Mouse (Mus musculus) heart, adult 2 months (tissue): ENCODE measurements at regions not wholly inside any gene's neighbourhood (a gene's known extent, or its start where the extent isn't known, plus 50 kb on each side); places are given as distances from the start of the nearest gene placed in this dataset.
"Not testable (repeated sequence)": the region's sequence is repeated elsewhere in the genome, so short reads cannot be mapped to it uniquely, and the experiment has no call there.

ENCODE experiments used
- DNase-seq, 2 experiments: peaks; one replicate each; pipeline ENCODE4 v3.0.0; 2021
- H3K27ac ChIP-seq: fragments of 200-600 bp; 2 replicates; pipeline ENCODE4 v1.8.1; 2022
- H3K27me3 ChIP-seq: fragments of 200-500 bp; 2 replicates; pipeline ENCODE4 v1.6.1; 2012; ENCODE audit warnings: mild to moderate bottlenecking, low read length, inconsistent platforms, mixed read lengths; ENCODE audit not compliant: control insufficient read depth, insufficient read depth
- H3K36me3 ChIP-seq: fragments of 200-500 bp; 2 replicates; pipeline ENCODE4 v1.6.1; 2012; ENCODE audit warnings: low read length, inconsistent platforms; ENCODE audit not compliant: control insufficient read depth, insufficient read depth
- H3K4me1 ChIP-seq: fragments of 200-500 bp; 2 replicates; pipeline ENCODE4 v1.6.1; 2011; ENCODE audit warnings: low read length; ENCODE audit not compliant: control insufficient read depth, insufficient read depth
- H3K4me3 ChIP-seq: fragments of 200-600 bp; 2 replicates; pipeline ENCODE4 v1.8.1; 2022
- H3K79me2 ChIP-seq: fragments of 200-500 bp; replicated peaks from 2 replicates; pipeline ENCODE4 v1.6.1; 2012; ENCODE audit warnings: mild to moderate bottlenecking, inconsistent platforms, low read length, moderate library complexity, mixed read lengths; ENCODE audit not compliant: control insufficient read depth, insufficient read depth
- H3K9ac ChIP-seq: fragments of 200-500 bp; 2 replicates; pipeline ENCODE4 v1.6.1; 2012; ENCODE audit warnings: low read depth, mild to moderate bottlenecking, control low read depth, inconsistent platforms, low read length, mixed read lengths
- CTCF ChIP-seq: fragments of 200-600 bp; IDR thresholded peaks from 2 replicates; pipeline ENCODE4 v1.8.1; 2022; ENCODE audit warnings: antibody characterized with exemption, mild to moderate bottlenecking, moderate library complexity
- EP300 ChIP-seq: fragments of 200-500 bp; IDR thresholded peaks from 2 replicates; pipeline ENCODE4 v1.6.1; 2011; ENCODE audit warnings: low read depth, low read length, control low read depth; ENCODE audit not compliant: insufficient read depth
- POLR2A ChIP-seq: fragments of 200-500 bp; IDR thresholded peaks from 2 replicates; pipeline ENCODE4 v1.6.1; 2011; ENCODE audit warnings: mild to moderate bottlenecking, low read depth, low read length, control low read depth; ENCODE audit not compliant: insufficient read depth
- WGBS: fragments of 180-500 bp; shearing (Covaris S2); methylation state at CpG from one replicate; pipeline ENCODE4 v1.1.7; 2018; 5-methylcytosine and 5-hydroxymethylcytosine counted together
- intact Hi-C: fragments of 180-260 bp; cut with DNase I; formaldehyde crosslinking; loops from one replicate; pipeline ENCODE4 v1.15.1; 2025

- no peak overlapping the region for H3K9ac ChIP-seq
- H3K27me3 ChIP-seq: no peaks in the 10 kb centered on the region
- H3K36me3 ChIP-seq: no peaks in the 10 kb centered on the region
- H3K4me3 ChIP-seq: no peak overlapping the region
- no peak for DNase-seq
- H3K4me1 ChIP-seq: no peaks in the 10 kb centered on the region
- WGBS: 11% methylated on average over 2 of the region's 2 CpGs
- peak; percentile 62 for TF ChIP-seq CTCF
- no peak for TF ChIP-seq EP300
- intact Hi-C loops: loop anchor here (2.0 kb wide), 1 partner anchor 269 kb away; no protein-coding TSS in a partner anchor
- H3K79me2 ChIP-seq: no peaks in the 10 kb centered on the region
- no peak overlapping the region for H3K27ac ChIP-seq
These were observed 112.7 kb upstream of the Grin3a start for GRCm38 (mm10) chr4:49958275-49958674.

- no peak overlapping the region for H3K27ac ChIP-seq
- DNase-seq: no peak
- intact Hi-C loops: no loop called here
- H3K27me3 ChIP-seq: no peaks in the 10 kb centered on the region
- no peaks in the 10 kb centered on the region for H3K36me3 ChIP-seq
- no peaks in the 10 kb centered on the region for H3K4me1 ChIP-seq
- TF ChIP-seq EP300: no peak
- TF ChIP-seq CTCF: no peak
- TF ChIP-seq POLR2A: no peak
- H3K9ac ChIP-seq: no peak overlapping the region
- H3K79me2 ChIP-seq: no peaks in the 10 kb centered on the region
- WGBS: 16% methylated on average over 2 of the region's 2 CpGs
- H3K4me3 ChIP-seq: no peak overlapping the region
These were observed 111.3 kb upstream of the Grin3a start for GRCm38 (mm10) chr4:49956855-49957254.

GRCm38 (mm10) chr4:49946306-49946705, 100.8 kb upstream of the Grin3a start:
- 82% methylated on average over 7 of the region's 7 CpGs for WGBS
- H3K27me3 ChIP-seq: no peaks in the 10 kb centered on the region
- no peaks in the 10 kb centered on the region for H3K36me3 ChIP-seq
- H3K79me2 ChIP-seq: no peaks in the 10 kb centered on the region
- no peak overlapping the region for H3K4me3 ChIP-seq
- no peak overlapping the region for H3K9ac ChIP-seq
- TF ChIP-seq CTCF: no peak
- no peak for TF ChIP-seq EP300
- no peak for TF ChIP-seq POLR2A
- H3K4me1 ChIP-seq: no peaks in the 10 kb centered on the region
- H3K27ac ChIP-seq: no peak overlapping the region
- DNase-seq: no peak
- intact Hi-C loops: no loop called here

- H3K79me2 ChIP-seq: no peaks in the 10 kb centered on the region
- no peaks in the 10 kb centered on the region for H3K36me3 ChIP-seq
- H3K4me3 ChIP-seq: no peak overlapping the region
- no peak overlapping the region for H3K9ac ChIP-seq
- DNase-seq: no peak
- TF ChIP-seq EP300 (no peak), CTCF (no peak), POLR2A (no peak)
- H3K27ac ChIP-seq: no peak overlapping the region
- WGBS: 81% methylated on average over 1 of the region's 1 CpGs
- intact Hi-C loops: no loop called here
- no peaks in the 10 kb centered on the region for H3K4me1 ChIP-seq
- no peaks in the 10 kb centered on the region for H3K27me3 ChIP-seq
These were observed 91.9 kb upstream of the Grin3a start for GRCm38 (mm10) chr4:49937471-49937870.

GRCm38 (mm10) chr4:49929636-49930035, 84.1 kb upstream of the Grin3a start:
- DNase-seq, H3K27ac ChIP-seq, H3K4me3 ChIP-seq, H3K4me1 ChIP-seq, H3K27me3 ChIP-seq, intact Hi-C loops, H3K79me2 ChIP-seq, H3K9ac ChIP-seq, H3K36me3 ChIP-seq: not testable (repeated sequence)

- TF ChIP-seq POLR2A (no peak), EP300 (no peak), CTCF (no peak)
- H3K27me3 ChIP-seq: no peaks in the 10 kb centered on the region
- H3K27ac ChIP-seq: no peak overlapping the region
- 84% methylated on average over 1 of the region's 1 CpGs for WGBS
- intact Hi-C loops: no loop called here
- no peaks in the 10 kb centered on the region for H3K36me3 ChIP-seq
- H3K79me2 ChIP-seq: no peaks in the 10 kb centered on the region
- no peak overlapping the region for H3K4me3 ChIP-seq
- H3K9ac ChIP-seq: no peak overlapping the region
- no peak for DNase-seq
- H3K4me1 ChIP-seq: no peaks in the 10 kb centered on the region
These were observed 81.5 kb upstream of the Grin3a start for GRCm38 (mm10) chr4:49927045-49927444.

- H3K27ac ChIP-seq: no peak overlapping the region
- TF ChIP-seq POLR2A (no peak), EP300 (no peak), CTCF (no peak)
- no peak overlapping the region for H3K4me3 ChIP-seq
- no peaks in the 10 kb centered on the region for H3K27me3 ChIP-seq
- DNase-seq: no peak
- no peaks in the 10 kb centered on the region for H3K36me3 ChIP-seq
- WGBS: 70% methylated on average over 2 of the region's 2 CpGs
- H3K79me2 ChIP-seq: no peaks in the 10 kb centered on the region
- intact Hi-C loops: no loop called here
- no peaks in the 10 kb centered on the region for H3K4me1 ChIP-seq
- no peak overlapping the region for H3K9ac ChIP-seq
These were observed 68.7 kb upstream of the Grin3a start for GRCm38 (mm10) chr4:49914221-49914620.
